In the genomic region with DNA sequence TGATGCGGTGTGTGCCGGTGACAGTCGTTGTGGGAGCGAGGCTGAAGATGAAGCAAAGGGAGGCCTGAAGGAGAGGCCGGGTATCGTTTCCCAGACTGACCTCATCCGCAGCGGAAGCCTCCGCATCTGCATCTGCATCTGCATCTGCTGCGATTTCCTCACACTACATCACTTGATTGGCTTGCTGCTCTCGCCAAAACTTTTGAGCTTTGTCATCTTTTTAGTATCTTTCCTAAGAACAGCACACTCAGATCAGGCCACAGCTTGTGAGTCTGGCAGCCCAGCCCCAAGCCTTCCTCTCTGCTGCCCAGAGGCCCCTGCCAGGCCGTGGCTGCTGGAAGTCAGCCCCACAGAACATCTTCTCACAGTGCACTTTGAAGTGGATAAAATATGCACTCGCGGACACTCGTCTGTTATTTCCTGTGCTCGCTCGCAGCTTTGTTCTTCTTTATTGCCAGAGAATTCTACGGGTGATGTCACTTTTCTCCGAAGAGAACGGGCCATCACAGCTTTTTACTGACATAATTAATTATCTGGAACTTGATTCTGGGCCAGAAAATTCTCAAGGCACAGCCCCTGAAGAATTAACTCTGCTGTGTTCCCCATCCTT, we compare ENCODE assay signal across 8 mouse cellular contexts.
A peak's percentile ranks its signal among the peaks of the same experiment; 100 is the strongest.
DNase-seq lines count a peak whose midpoint lies in the region; ATAC-seq and TF ChIP-seq lines count a peak whose summit lies in the region.

No protein-coding gene starts in this region.

- TF ChIP-seq CTCF in cerebellum, adult 2 months (IDR thresholded peaks at IDR 0.05; ENCODE audit: borderline replicate concordance, insufficient read depth, low read depth, low read length) = no peak
- no peak for TF ChIP-seq CTCF in kidney, postnatal 0 days (IDR thresholded peaks at IDR 0.05; ENCODE audit: low read depth)
- no peak for TF ChIP-seq CTCF in left cerebral cortex, adult 2 months (IDR thresholded peaks at IDR 0.05)

- H3K9ac ChIP-seq in heart, embryonic 12.5 days = no peak overlapping the region
- H3K9ac ChIP-seq in kidney, postnatal 0 days (ENCODE audit: low read depth, low read length) = peak overlapping the region; percentile 40; the same call in 1 of the 2 replicates
- H3K9ac ChIP-seq in neural tube, embryonic 11.5 days (ENCODE audit: low read length) = peak overlapping the region; percentile 30; the same call in 1 of the 2 replicates

- intact Hi-C loops in left cerebral cortex, adult 2 months (cut with DNase I) = no loop called here

- no peaks in the 10 kb centered on the region for H3K36me3 ChIP-seq in heart, embryonic 12.5 days
- no peaks in the 10 kb centered on the region for H3K36me3 ChIP-seq in kidney, postnatal 0 days (ENCODE audit: insufficient read depth, low read length)
- H3K36me3 ChIP-seq in neural tube, embryonic 11.5 days (ENCODE audit: control insufficient read depth, insufficient read depth, low read length) = no peaks in the 10 kb centered on the region

- peak overlapping the region; percentile 25 for H3K4me2 ChIP-seq in heart, embryonic 12.5 days
- H3K4me2 ChIP-seq in kidney, postnatal 0 days (ENCODE audit: low read length) = peak overlapping the region; percentile 46
- H3K4me2 ChIP-seq in neural tube, embryonic 11.5 days (ENCODE audit: low read depth) = 0 out of 2 replicates have a peak overlapping the region, but pooled peaks have one; percentile 7

- no peak for ATAC-seq in heart, embryonic 12.5 days (ENCODE audit: insufficient number of reproducible peaks, low FRiP score)
- ATAC-seq in kidney, postnatal 0 days (replicated peaks; ENCODE audit: low FRiP score, low read depth) = peak; percentile 65; the same call in 1 of the 2 replicates
- peak; percentile 56 for ATAC-seq in neural tube, embryonic 11.5 days (ENCODE audit: insufficient read depth, low FRiP score, low TSS enrichment)

- H3K9me3 ChIP-seq in heart, embryonic 12.5 days (replicated peaks) = no peaks in the 10 kb centered on the region
- no peaks in the 10 kb centered on the region for H3K9me3 ChIP-seq in kidney, postnatal 0 days (replicated peaks; ENCODE audit: low read length)
- no peaks in the 10 kb centered on the region for H3K9me3 ChIP-seq in neural tube, embryonic 11.5 days (ENCODE audit: control insufficient read depth, low read length)

- 8% methylated on average over 20 of the region's 20 CpGs for WGBS in cerebellum, adult 2 months
- WGBS in heart, embryonic 12.5 days = 62% methylated on average over 20 of the region's 20 CpGs
- 22% methylated on average over 20 of the region's 20 CpGs for WGBS in kidney, postnatal 0 days
- WGBS in neural tube, embryonic 11.5 days = 44% methylated on average over 20 of the region's 20 CpGs

- no peaks in the 10 kb centered on the region for H3K27me3 ChIP-seq in cerebellum, adult 2 months (ENCODE audit: control insufficient read depth, insufficient read depth, low read length)
- no peaks in the 10 kb centered on the region for H3K27me3 ChIP-seq in heart, embryonic 12.5 days (replicated peaks)
- no peaks in the 10 kb centered on the region for H3K27me3 ChIP-seq in kidney, postnatal 0 days (ENCODE audit: insufficient read depth, low read length)
- no peaks in the 10 kb centered on the region for H3K27me3 ChIP-seq in neural tube, embryonic 11.5 days (ENCODE audit: control insufficient read depth, insufficient read depth, low read length)

- H3K4me1 ChIP-seq in cerebellum, adult 2 months (ENCODE audit: control insufficient read depth, insufficient read depth, low read length) = no peaks in the 10 kb centered on the region
- H3K4me1 ChIP-seq in heart, embryonic 12.5 days (replicated peaks) = peaks cover 27% of the 10 kb centered on the region
- 0 out of 2 replicates have a peak, but pooled peaks cover 8% of the 10 kb centered on the region for H3K4me1 ChIP-seq in kidney, postnatal 0 days (replicated peaks; ENCODE audit: insufficient read depth, low read length)
- peaks cover 11% of the 10 kb centered on the region; the same call in 1 of the 2 replicates for H3K4me1 ChIP-seq in neural tube, embryonic 11.5 days (ENCODE audit: control insufficient read depth, insufficient read depth, low read length)

- no peak for TF ChIP-seq POLR2A in cerebellum, adult 2 months (IDR thresholded peaks at IDR 0.05; ENCODE audit: borderline replicate concordance, insufficient read depth, low read length)

- H3K27ac ChIP-seq in cerebellum, adult 2 months (ENCODE audit: insufficient read depth, low read length) = no peak overlapping the region
- H3K27ac ChIP-seq in heart, embryonic 12.5 days (ENCODE audit: poor library complexity, severe bottlenecking) = peak overlapping the region; percentile 44; the same call in 1 of the 2 replicates
- H3K27ac ChIP-seq in kidney, postnatal 0 days = peak overlapping the region; percentile 64
- H3K27ac ChIP-seq in neural tube, embryonic 11.5 days (ENCODE audit: low read depth, low read length) = peak overlapping the region; percentile 58; the same call in 1 of the 2 replicates
- H3K27ac ChIP-seq in left cerebral cortex, adult 2 months = no peak overlapping the region

- peak; percentile 33 to 58 for DNase-seq in cerebellum, postnatal 10 days
- DNase-seq in cerebellum, adult 2 months = no peak
- DNase-seq in embryo, embryonic 9.5 days (ENCODE audit: extremely low spot score) = peak; percentile 21
- peak; percentile 89 for DNase-seq in kidney, postnatal 0 days (ENCODE audit: low spot score)
- DNase-seq in neural tube, embryonic 11.5 days (ENCODE audit: low spot score) = peak; percentile 40
- DNase-seq in left cerebral cortex, adult 2 months (ENCODE audit: extremely low spot score in 1 of 2, low spot score in 2 of 2) = no peak
- DNase-seq in spleen, postnatal 14 days (ENCODE audit: low spot score in 2 of 2) = no peak

- no peak overlapping the region for H3K4me3 ChIP-seq in cerebellum, adult 2 months (replicated peaks; ENCODE audit: insufficient read depth, low read depth, low read length)
- no peak overlapping the region for H3K4me3 ChIP-seq in heart, embryonic 12.5 days
- no peak overlapping the region for H3K4me3 ChIP-seq in kidney, postnatal 0 days (replicated peaks; ENCODE audit: low read depth, low read length)
- no peak overlapping the region for H3K4me3 ChIP-seq in neural tube, embryonic 11.5 days (ENCODE audit: low read depth, low read length)
- no peak overlapping the region for H3K4me3 ChIP-seq in left cerebral cortex, adult 2 months

Comparison
In these comparisons a context has a peak if more than half of its experiments do, and no peak if none do; other contexts are left out.
1. DNase-seq: peak in cerebellum, postnatal 10 days (2 of 2), embryo, embryonic 9.5 days (single experiment), kidney, postnatal 0 days (single experiment) and neural tube, embryonic 11.5 days (single experiment); none in cerebellum, adult 2 months (0 of 2), left cerebral cortex, adult 2 months (0 of 2) and spleen, postnatal 14 days (0 of 2).
2. H3K27ac ChIP-seq: peak in heart, embryonic 12.5 days (single experiment), kidney, postnatal 0 days (single experiment) and neural tube, embryonic 11.5 days (single experiment); none in cerebellum, adult 2 months (single experiment) and left cerebral cortex, adult 2 months (single experiment).
3. Peak in every context shown above with its lines, with median percentiles within 50 percentile points of each other: H3K4me2 ChIP-seq.